Mouse (Mus musculus) liver, embryonic 14 days (tissue): ENCODE results near the gene Tnni3k. TPM values are rescaled to one million over a fixed set of nuclear protein-coding genes. Genes with fewer than 3 reads are reported as not detected.

Source experiments
- polyA plus RNA-seq: library from polyadenylated mRNA; depleted of rRNA; stranded (reverse); fragments of >200 nt; gene quantifications from 2 replicates; pipeline ENCODE4 v1.2.3, GENCODE M21; 2012; rRNA removed

Tnni3k gene
- not detected in 2 replicates for polyA plus RNA-seq

GRCm38 (mm10) chr3:155055231-155055916, at the start of gene Tnni3k:
Tnni3k (minus strand) TSS chr3:155055407.

GRCm38 (mm10) chr3:155093116-155093956, 38.1 kb upstream of the Tnni3k start, which contains the start of the genes Fpgt and Lrriq3:
Fpgt (minus strand) TSS chr3:155093403.
Lrriq3 (plus strand) TSS chr3:155093434.

Other genes with a start within 250 kb of the Tnni3k start
- 3.2 and 3.6 TPM in 2 replicates for gene Fpgt, start 38.0 kb upstream of the Tnni3k start, polyA plus RNA-seq
- gene Lrriq3, start 38.0 kb upstream of the Tnni3k start, polyA plus RNA-seq = 0.08 and 0.15 TPM in 2 replicates